Mouse (Mus musculus) embryonic facial prominence, embryonic 14.5 days (tissue): Measurements from ENCODE around the gene Cfl1. TPM values are rescaled to one million over a fixed set of nuclear protein-coding genes. Genes with fewer than 3 reads are reported as not detected.

Experiments used
- ATAC-seq: fragments of 200-750 bp; cut with Nextera tagmentation; 2 replicates; pipeline ENCODE4 v1.8.0; 2017; ENCODE audit warnings: low read depth, moderate number of reproducible peaks, moderate TSS enrichment
- DNase-seq: peaks from one replicate; pipeline ENCODE4 v3.0.0-alpha.2; 2015; ENCODE audit warnings: low spot score
- H3K27ac ChIP-seq: fragments of 300-500 bp; sonication (generic); replicated peaks from 2 replicates; pipeline ENCODE4 v1.5.1; 2014; ENCODE audit warnings: low read depth, mild to moderate bottlenecking, low read length, moderate library complexity
- H3K27me3 ChIP-seq: fragments of 300-500 bp; sonication (generic); replicated peaks from 2 replicates; pipeline ENCODE4 v1.6.1; 2014; ENCODE audit warnings: low read length; ENCODE audit not compliant: control insufficient read depth, insufficient read depth
- H3K36me3 ChIP-seq: fragments of 300-500 bp; sonication (generic); 2 replicates; pipeline ENCODE4 v1.6.1; 2014; ENCODE audit warnings: low read length, mixed read lengths; ENCODE audit not compliant: control insufficient read depth, insufficient read depth
- H3K4me1 ChIP-seq: fragments of 300-500 bp; sonication (generic); 2 replicates; pipeline ENCODE4 v1.6.1; 2014; ENCODE audit warnings: antibody characterized with exemption, low read length; ENCODE audit not compliant: control insufficient read depth, insufficient read depth
- H3K4me2 ChIP-seq: fragments of 300-500 bp; sonication (generic); 2 replicates; pipeline ENCODE4 v1.6.1; 2014; ENCODE audit warnings: low read depth, mild to moderate bottlenecking, low read length, moderate library complexity, mixed read lengths
- H3K4me3 ChIP-seq: fragments of 300-500 bp; sonication (generic); 2 replicates; pipeline ENCODE4 v1.5.1; 2014; ENCODE audit warnings: low read depth, mild to moderate bottlenecking, low read length
- H3K9ac ChIP-seq: fragments of 300-500 bp; sonication (generic); 2 replicates; pipeline ENCODE4 v1.6.1; 2014; ENCODE audit warnings: low read depth, mild to moderate bottlenecking, low read length, moderate library complexity, mixed read lengths
- H3K9me3 ChIP-seq: fragments of 300-500 bp; sonication (generic); 2 replicates; pipeline ENCODE4 v1.6.1; 2016; ENCODE audit warnings: low read length; ENCODE audit not compliant: control insufficient read depth
- WGBS: fragments of 180-500 bp; shearing (Covaris S2); extraction: QIAGEN DNeasy Blood & Tissue Kit; methylation state at CpG from one replicate; pipeline ENCODE4 v1.1.7; 2014; 5-methylcytosine and 5-hydroxymethylcytosine counted together
- polyA plus RNA-seq: library from polyadenylated mRNA; unstranded; fragments of >200 nt; fragmentation: Nextera tagmentation; extraction: Ambion mirVana; gene quantifications from 2 replicates; pipeline ENCODE4 v1.2.1, GENCODE M21; 2014

Cfl1 gene
- polyA plus RNA-seq, 1 experiment from 2014 or later = 2,353 TPM

- DNase-seq = no peak
- Histone ChIP-seq H3K4me3 (no peak overlapping the region), H3K27me3 (peaks cover 2% of the 10 kb centered on the region), H3K9me3 (no peaks in the 10 kb centered on the region), H3K27ac (no peak overlapping the region), H3K4me1 (peaks cover 17% of the 10 kb centered on the region), H3K4me2 (peak overlapping the region; percentile 100), H3K36me3 (peaks cover 9% of the 10 kb centered on the region), H3K9ac (peak overlapping the region; percentile 43; the same call in 1 of the 2 replicates)
- WGBS = 79% methylated on average over 12 of the region's 12 CpGs
- no peak for ATAC-seq
Measured at GRCm38 (mm10) chr19:5455037-5455436, 35.2 kb upstream of the Cfl1 start.

GRCm38 (mm10) chr19:5455568-5455967 is 34.7 kb upstream of the Cfl1 start:
- H3K4me3 ChIP-seq = peak overlapping the region; percentile 82
- H3K36me3 ChIP-seq = peaks cover 9% of the 10 kb centered on the region
- 55% methylated on average over 8 of the region's 8 CpGs for WGBS
- no peaks in the 10 kb centered on the region for H3K27me3 ChIP-seq
- DNase-seq (no peak), ATAC-seq (no peak)
- peak overlapping the region; percentile 100 for H3K4me2 ChIP-seq
- no peaks in the 10 kb centered on the region for H3K9me3 ChIP-seq
- no peak overlapping the region for H3K27ac ChIP-seq
- H3K4me1 ChIP-seq = peaks cover 19% of the 10 kb centered on the region
- peak overlapping the region; percentile 38; the same call in 1 of the 2 replicates for H3K9ac ChIP-seq

- H3K9me3 ChIP-seq = no peaks in the 10 kb centered on the region
- H3K27ac ChIP-seq = peak overlapping the region; percentile 87
- ATAC-seq (no peak), DNase-seq (peak; percentile 29)
- peak overlapping the region; percentile 76 for H3K9ac ChIP-seq
- no peaks in the 10 kb centered on the region for H3K27me3 ChIP-seq
- WGBS = 3% methylated on average over 22 of the region's 26 CpGs
- peak overlapping the region; percentile 100 for H3K4me2 ChIP-seq
- peak overlapping the region; percentile 82 for H3K4me3 ChIP-seq
- peaks cover 9% of the 10 kb centered on the region for H3K36me3 ChIP-seq
- peaks cover 23% of the 10 kb centered on the region for H3K4me1 ChIP-seq
Measured at GRCm38 (mm10) chr19:5456241-5456921, 33.9 kb upstream of the Cfl1 start.

GRCm38 (mm10) chr19:5456922-5457745 is 33.1 kb upstream of the Cfl1 start:
- Histone ChIP-seq H3K36me3 (peaks cover 9% of the 10 kb centered on the region), H3K9me3 (no peaks in the 10 kb centered on the region), H3K27ac (peak overlapping the region; percentile 87), H3K4me1 (peaks cover 25% of the 10 kb centered on the region), H3K4me3 (peak overlapping the region; percentile 82), H3K27me3 (no peaks in the 10 kb centered on the region), H3K4me2 (peak overlapping the region; percentile 100), H3K9ac (peak overlapping the region; percentile 76)
- ATAC-seq (peak; percentile 95), DNase-seq (peak; percentile 97)
- 0% methylated on average over 40 of the region's 70 CpGs for WGBS

- H3K9ac ChIP-seq = peak within 1 kb of the TSS; percentile 76
- peaks cover 14% of the 10 kb centered on the region for H3K36me3 ChIP-seq
- 15% methylated on average over 14 of the region's 14 CpGs for WGBS
- peak within 1 kb of the TSS; percentile 82 for H3K4me3 ChIP-seq
- H3K4me2 ChIP-seq = peak within 1 kb of the TSS; percentile 100
- no peaks in the 10 kb centered on the region for H3K27me3 ChIP-seq
- peak within 1 kb of the TSS; percentile 87 for H3K27ac ChIP-seq
- H3K9me3 ChIP-seq = no peaks in the 10 kb centered on the region
- no peak for ATAC-seq
- no peak for DNase-seq
- peaks cover 25% of the 10 kb centered on the region for H3K4me1 ChIP-seq
Measured at GRCm38 (mm10) chr19:5457746-5458442, 32.4 kb upstream of the Cfl1 start, which contains the start of gene Ccdc85b. TSS of gene Ccdc85b (minus strand) at chr19:5457894.

- no peak overlapping the region for H3K4me3 ChIP-seq
- no peaks in the 10 kb centered on the region for H3K27me3 ChIP-seq
- H3K27ac ChIP-seq = no peak overlapping the region
- DNase-seq (no peak), ATAC-seq (no peak)
- no peaks in the 10 kb centered on the region for H3K9me3 ChIP-seq
- WGBS = 70% methylated on average over 7 of the region's 7 CpGs
- H3K9ac ChIP-seq = no peak overlapping the region
- H3K36me3 ChIP-seq = peaks cover 22% of the 10 kb centered on the region
- H3K4me2 ChIP-seq = no peak overlapping the region
- peaks cover 25% of the 10 kb centered on the region for H3K4me1 ChIP-seq
Measured at GRCm38 (mm10) chr19:5459019-5459418, 31.2 kb upstream of the Cfl1 start.

- peaks cover 21% of the 10 kb centered on the region for H3K36me3 ChIP-seq
- H3K9me3 ChIP-seq = no peaks in the 10 kb centered on the region
- WGBS = 33% methylated on average over 3 of the region's 3 CpGs
- DNase-seq = no peak
- no peak for ATAC-seq
- H3K4me3 ChIP-seq = peak overlapping the region; percentile 68
- H3K27me3 ChIP-seq = no peaks in the 10 kb centered on the region
- peaks cover 27% of the 10 kb centered on the region for H3K4me1 ChIP-seq
- H3K9ac ChIP-seq = peak overlapping the region; percentile 71
- peak overlapping the region; percentile 96 for H3K4me2 ChIP-seq
- H3K27ac ChIP-seq = no peak overlapping the region
Measured at GRCm38 (mm10) chr19:5459896-5460295, 30.4 kb upstream of the Cfl1 start.

GRCm38 (mm10) chr19:5460465-5460911 is 29.8 kb upstream of the Cfl1 start, which contains the start of gene Fibp:
TSS of gene Fibp (plus strand) at chr19:5460615.
- ATAC-seq (peak; percentile 74), DNase-seq (peak; percentile 94)
- WGBS = under 1% methylated on average over 30 of the region's 32 CpGs
- Histone ChIP-seq H3K4me3 (peak within 1 kb of the TSS; percentile 68), H3K36me3 (peaks cover 27% of the 10 kb centered on the region), H3K27ac (no peak within 1 kb of the TSS; the same call in 1 of the 2 replicates), H3K9ac (peak within 1 kb of the TSS; percentile 71), H3K4me2 (peak within 1 kb of the TSS; percentile 96), H3K27me3 (no peaks in the 10 kb centered on the region), H3K9me3 (no peaks in the 10 kb centered on the region), H3K4me1 (peaks cover 25% of the 10 kb centered on the region)
